Mouse (Mus musculus): ENCODE measurements around the gene Sox8. TPM values are rescaled to one million over a fixed set of nuclear protein-coding genes. Genes with fewer than 3 reads are reported as not detected.

Sox8 gene
- total and polyA plus RNA-seq, 2 experiments from 2014 or later, result 22.6 to 26.6 TPM

- peaks cover 5% of the 10 kb centered on the region; the same call in 1 of the 2 replicates for H3K4me1 ChIP-seq (ENCODE audit: insufficient read depth)
- H3K4me2 ChIP-seq (ENCODE audit: low read depth), result peak overlapping the region; percentile 35
- peak overlapping the region; percentile 62 for H3K27ac ChIP-seq (ENCODE audit: low read depth, low read length)
- 50% methylated on average over 17 of the region's 17 CpGs for WGBS
- no peaks in the 10 kb centered on the region; the same call in 1 of the 2 replicates for H3K27me3 ChIP-seq (ENCODE audit: insufficient read depth, low read length)
- peak; percentile 23; the same call in 1 of the 2 replicates for TF ChIP-seq CTCF (IDR thresholded peaks at IDR 0.05; ENCODE audit: low read depth)
- H3K9ac ChIP-seq, result 0 out of 2 replicates have a peak overlapping the region, but pooled peaks have one; percentile 14
- no peak for ATAC-seq
- H3K36me3 ChIP-seq (ENCODE audit: insufficient read depth), result no peaks in the 10 kb centered on the region
- DNase-seq, result peak; percentile 38
- H3K9me3 ChIP-seq (ENCODE audit: low read length), result no peaks in the 10 kb centered on the region
- peak overlapping the region; percentile 14 for H3K4me3 ChIP-seq (ENCODE audit: low read depth, low read length)
Measured at GRCm38 (mm10) chr17:25565860-25566600, 4.5 kb downstream of the Sox8 start.

- 14% methylated on average over 6 of the region's 6 CpGs for WGBS
- Histone ChIP-seq H3K4me1 (ENCODE audit: insufficient read depth) (peaks cover 9% of the 10 kb centered on the region; the same call in 1 of the 2 replicates), H3K27ac (ENCODE audit: low read depth, low read length) (0 out of 2 replicates have a peak overlapping the region, but pooled peaks have one; percentile 2), H3K9ac (0 out of 2 replicates have a peak overlapping the region, but pooled peaks have one; percentile 2), H3K27me3 (ENCODE audit: insufficient read depth, low read length) (no peaks in the 10 kb centered on the region; the same call in 1 of the 2 replicates), H3K4me2 (ENCODE audit: low read depth) (peak overlapping the region; percentile 30; the same call in 1 of the 2 replicates), H3K4me3 (ENCODE audit: low read depth, low read length) (0 out of 2 replicates have a peak overlapping the region, but pooled peaks have one; percentile 4), H3K36me3 (ENCODE audit: insufficient read depth) (no peaks in the 10 kb centered on the region), H3K9me3 (ENCODE audit: low read length) (no peaks in the 10 kb centered on the region)
- TF ChIP-seq CTCF (IDR thresholded peaks at IDR 0.05; ENCODE audit: low read depth), result no peak
- ATAC-seq (0 out of 2 replicates have a peak, but pooled peaks have one; percentile 12), DNase-seq (peak; percentile 59)
Measured at GRCm38 (mm10) chr17:25565244-25565643, 5.2 kb downstream of the Sox8 start.

- H3K36me3 ChIP-seq (ENCODE audit: insufficient read depth), result no peaks in the 10 kb centered on the region
- no peak for TF ChIP-seq CTCF (IDR thresholded peaks at IDR 0.05; ENCODE audit: low read depth)
- no peaks in the 10 kb centered on the region for H3K9me3 ChIP-seq (ENCODE audit: low read length)
- H3K4me1 ChIP-seq (ENCODE audit: insufficient read depth), result peaks cover 9% of the 10 kb centered on the region; the same call in 1 of the 2 replicates
- peak overlapping the region; percentile 8; the same call in 1 of the 2 replicates for H3K4me2 ChIP-seq (ENCODE audit: low read depth)
- H3K9ac ChIP-seq, result no peak overlapping the region
- no peak overlapping the region for H3K4me3 ChIP-seq (ENCODE audit: low read depth, low read length)
- H3K27ac ChIP-seq (ENCODE audit: low read depth, low read length), result peak overlapping the region; percentile 40; the same call in 1 of the 2 replicates
- 46% methylated on average over 5 of the region's 5 CpGs for WGBS
- DNase-seq (peak; percentile 57), ATAC-seq (no peak)
- H3K27me3 ChIP-seq (ENCODE audit: insufficient read depth, low read length), result no peaks in the 10 kb centered on the region
Measured at GRCm38 (mm10) chr17:25564481-25564880, 6.0 kb downstream of the Sox8 start.

- WGBS, result 13% methylated on average over 16 of the region's 16 CpGs
- no peak for TF ChIP-seq CTCF (IDR thresholded peaks at IDR 0.05; ENCODE audit: low read depth)
- Histone ChIP-seq H3K4me2 (ENCODE audit: low read depth) (no peak overlapping the region), H3K9ac (no peak overlapping the region), H3K36me3 (ENCODE audit: insufficient read depth) (no peaks in the 10 kb centered on the region), H3K27me3 (ENCODE audit: insufficient read depth, low read length) (no peaks in the 10 kb centered on the region), H3K4me3 (ENCODE audit: low read depth, low read length) (no peak overlapping the region), H3K9me3 (ENCODE audit: low read length) (no peaks in the 10 kb centered on the region), H3K4me1 (ENCODE audit: insufficient read depth) (peaks cover 11% of the 10 kb centered on the region), H3K27ac (ENCODE audit: low read depth, low read length) (peak overlapping the region; percentile 79)
- ATAC-seq, result peak; percentile 79
- peak; percentile 78 for DNase-seq
Measured at GRCm38 (mm10) chr17:25561223-25562028, 9.1 kb downstream of the Sox8 start.

- H3K27ac ChIP-seq (ENCODE audit: low read depth, low read length), result peak overlapping the region; percentile 79
- H3K9ac ChIP-seq, result no peak overlapping the region
- no peak; the same call in 1 of the 2 replicates for ATAC-seq
- no peak for TF ChIP-seq CTCF (IDR thresholded peaks at IDR 0.05; ENCODE audit: low read depth)
- WGBS, result 26% methylated on average over 5 of the region's 5 CpGs
- no peak overlapping the region for H3K4me3 ChIP-seq (ENCODE audit: low read depth, low read length)
- no peaks in the 10 kb centered on the region for H3K36me3 ChIP-seq (ENCODE audit: insufficient read depth)
- no peak overlapping the region for H3K4me2 ChIP-seq (ENCODE audit: low read depth)
- DNase-seq, result peak; percentile 49
- H3K27me3 ChIP-seq (ENCODE audit: insufficient read depth, low read length), result no peaks in the 10 kb centered on the region
- peaks cover 17% of the 10 kb centered on the region for H3K4me1 ChIP-seq (ENCODE audit: insufficient read depth)
- H3K9me3 ChIP-seq (ENCODE audit: low read length), result no peaks in the 10 kb centered on the region
Measured at GRCm38 (mm10) chr17:25560554-25561222, 9.8 kb downstream of the Sox8 start.

- peaks cover 17% of the 10 kb centered on the region for H3K4me1 ChIP-seq (ENCODE audit: insufficient read depth)
- no peak for TF ChIP-seq CTCF (IDR thresholded peaks at IDR 0.05; ENCODE audit: low read depth)
- no peaks in the 10 kb centered on the region for H3K9me3 ChIP-seq (ENCODE audit: low read length)
- H3K27ac ChIP-seq (ENCODE audit: low read depth, low read length), result no peak overlapping the region
- H3K36me3 ChIP-seq (ENCODE audit: insufficient read depth), result no peaks in the 10 kb centered on the region
- WGBS, result 26% methylated on average over 4 of the region's 4 CpGs
- no peak for DNase-seq
- H3K4me3 ChIP-seq (ENCODE audit: low read depth, low read length), result no peak overlapping the region
- H3K9ac ChIP-seq, result no peak overlapping the region
- H3K4me2 ChIP-seq (ENCODE audit: low read depth), result no peak overlapping the region
- no peak for ATAC-seq
- H3K27me3 ChIP-seq (ENCODE audit: insufficient read depth, low read length), result no peaks in the 10 kb centered on the region
Measured at GRCm38 (mm10) chr17:25559634-25560033, 10.9 kb downstream of the Sox8 start.
